Mouse (Mus musculus): Measurements from ENCODE around the gene Pnma1. TPM values are rescaled to one million over a fixed set of nuclear protein-coding genes. Genes with fewer than 3 reads are reported as not detected.

Pnma1 gene
- polyA plus RNA-seq, 1 experiment from 2014 or later: 3.4 TPM

- Histone ChIP-seq H3K4me3 (replicated peaks) (no peak overlapping the region), H3K27me3 (no peaks in the 10 kb centered on the region), H3K9ac (no peak overlapping the region), H3K27ac (peak overlapping the region; percentile 63), H3K36me3 (replicated peaks) (peaks cover 8% of the 10 kb centered on the region), H3K9me3 (no peaks in the 10 kb centered on the region), H3K4me2 (no peak overlapping the region), H3K4me1 (peaks cover 67% of the 10 kb centered on the region)
- WGBS: 81% methylated on average over 15 of the region's 15 CpGs
- no peak for ATAC-seq (ENCODE audit: low FRiP score)
These were observed 39.7 kb upstream of the Pnma1 start for GRCm38 (mm10) chr12:84187752-84188601.

- H3K36me3 ChIP-seq (replicated peaks): peaks cover 8% of the 10 kb centered on the region
- H3K4me2 ChIP-seq: no peak overlapping the region
- 75% methylated on average over 5 of the region's 5 CpGs for WGBS
- H3K9ac ChIP-seq: no peak overlapping the region
- H3K4me1 ChIP-seq: peaks cover 62% of the 10 kb centered on the region
- no peak overlapping the region for H3K4me3 ChIP-seq (replicated peaks)
- H3K9me3 ChIP-seq: no peaks in the 10 kb centered on the region
- ATAC-seq (ENCODE audit: low FRiP score): no peak
- H3K27me3 ChIP-seq: no peaks in the 10 kb centered on the region
- H3K27ac ChIP-seq: no peak overlapping the region
These were observed 38.7 kb upstream of the Pnma1 start for GRCm38 (mm10) chr12:84186950-84187349.

- peaks cover 62% of the 10 kb centered on the region for H3K4me1 ChIP-seq
- H3K27me3 ChIP-seq: no peaks in the 10 kb centered on the region
- no peaks in the 10 kb centered on the region for H3K9me3 ChIP-seq
- H3K4me2 ChIP-seq: no peak overlapping the region
- ATAC-seq (ENCODE audit: low FRiP score): no peak
- no peak overlapping the region for H3K27ac ChIP-seq
- 71% methylated on average over 3 of the region's 3 CpGs for WGBS
- no peak overlapping the region for H3K4me3 ChIP-seq (replicated peaks)
- H3K9ac ChIP-seq: no peak overlapping the region
- peaks cover 8% of the 10 kb centered on the region for H3K36me3 ChIP-seq (replicated peaks)
These were observed 38.2 kb upstream of the Pnma1 start for GRCm38 (mm10) chr12:84186536-84186935.

- Histone ChIP-seq H3K27me3 (no peaks in the 10 kb centered on the region), H3K36me3 (replicated peaks) (peaks cover 8% of the 10 kb centered on the region), H3K9me3 (no peaks in the 10 kb centered on the region), H3K4me3 (replicated peaks) (no peak overlapping the region), H3K27ac (peak overlapping the region; percentile 59), H3K9ac (no peak overlapping the region), H3K4me2 (no peak overlapping the region), H3K4me1 (peaks cover 62% of the 10 kb centered on the region)
- ATAC-seq (ENCODE audit: low FRiP score): no peak
- 67% methylated on average over 6 of the region's 6 CpGs for WGBS
These were observed 37.3 kb upstream of the Pnma1 start for GRCm38 (mm10) chr12:84185547-84185946.

GRCm38 (mm10) chr12:84184979-84185378 is 36.7 kb upstream of the Pnma1 start:
- ATAC-seq (ENCODE audit: low FRiP score): no peak
- Histone ChIP-seq H3K9ac (no peak overlapping the region), H3K36me3 (replicated peaks) (peaks cover 8% of the 10 kb centered on the region), H3K4me2 (no peak overlapping the region), H3K4me1 (peaks cover 62% of the 10 kb centered on the region), H3K27me3 (no peaks in the 10 kb centered on the region), H3K4me3 (replicated peaks) (no peak overlapping the region), H3K27ac (peak overlapping the region; percentile 54), H3K9me3 (no peaks in the 10 kb centered on the region)
- WGBS: 84% methylated on average over 5 of the region's 5 CpGs

GRCm38 (mm10) chr12:84181999-84182398 is 33.7 kb upstream of the Pnma1 start:
- peaks cover 8% of the 10 kb centered on the region for H3K36me3 ChIP-seq (replicated peaks)
- no peaks in the 10 kb centered on the region for H3K9me3 ChIP-seq
- H3K4me2 ChIP-seq: no peak overlapping the region
- no peaks in the 10 kb centered on the region for H3K27me3 ChIP-seq
- ATAC-seq (ENCODE audit: low FRiP score): no peak
- H3K4me1 ChIP-seq: peaks cover 57% of the 10 kb centered on the region
- H3K9ac ChIP-seq: no peak overlapping the region
- 77% methylated on average over 6 of the region's 6 CpGs for WGBS
- peak overlapping the region; percentile 88 for H3K27ac ChIP-seq
- H3K4me3 ChIP-seq (replicated peaks): no peak overlapping the region

- H3K27me3 ChIP-seq: no peaks in the 10 kb centered on the region
- H3K9ac ChIP-seq: no peak overlapping the region
- H3K36me3 ChIP-seq (replicated peaks): no peaks in the 10 kb centered on the region
- no peaks in the 10 kb centered on the region for H3K9me3 ChIP-seq
- 68% methylated on average over 8 of the region's 8 CpGs for WGBS
- peak overlapping the region; percentile 88 for H3K27ac ChIP-seq
- H3K4me2 ChIP-seq: peak overlapping the region; percentile 32
- ATAC-seq (ENCODE audit: low FRiP score): peak; percentile 83
- H3K4me1 ChIP-seq: peaks cover 62% of the 10 kb centered on the region
- H3K4me3 ChIP-seq (replicated peaks): no peak overlapping the region
These were observed 32.6 kb upstream of the Pnma1 start for GRCm38 (mm10) chr12:84180701-84181435.

GRCm38 (mm10) chr12:84180090-84180489 is 31.8 kb upstream of the Pnma1 start:
- no peak for ATAC-seq (ENCODE audit: low FRiP score)
- H3K27ac ChIP-seq: peak overlapping the region; percentile 43
- H3K4me1 ChIP-seq: peaks cover 65% of the 10 kb centered on the region
- no peaks in the 10 kb centered on the region for H3K9me3 ChIP-seq
- H3K27me3 ChIP-seq: no peaks in the 10 kb centered on the region
- H3K9ac ChIP-seq: no peak overlapping the region
- 82% methylated on average over 3 of the region's 3 CpGs for WGBS
- H3K4me2 ChIP-seq: no peak overlapping the region
- H3K36me3 ChIP-seq (replicated peaks): no peaks in the 10 kb centered on the region
- H3K4me3 ChIP-seq (replicated peaks): no peak overlapping the region

GRCm38 (mm10) chr12:84178652-84179445 is 30.6 kb upstream of the Pnma1 start:
- Histone ChIP-seq H3K4me1 (peaks cover 70% of the 10 kb centered on the region), H3K9me3 (no peaks in the 10 kb centered on the region), H3K9ac (no peak overlapping the region), H3K4me2 (no peak overlapping the region), H3K27me3 (no peaks in the 10 kb centered on the region), H3K4me3 (replicated peaks) (no peak overlapping the region), H3K27ac (no peak overlapping the region), H3K36me3 (replicated peaks) (peaks cover 3% of the 10 kb centered on the region)
- 71% methylated on average over 10 of the region's 10 CpGs for WGBS
- ATAC-seq (ENCODE audit: low FRiP score): no peak

GRCm38 (mm10) chr12:84178052-84178451 is 29.8 kb upstream of the Pnma1 start:
- 62% methylated on average over 1 of the region's 1 CpGs for WGBS
- no peak overlapping the region for H3K4me2 ChIP-seq
- H3K4me3 ChIP-seq (replicated peaks): no peak overlapping the region
- peaks cover 70% of the 10 kb centered on the region for H3K4me1 ChIP-seq
- ATAC-seq (ENCODE audit: low FRiP score): no peak
- H3K9ac ChIP-seq: no peak overlapping the region
- no peak overlapping the region for H3K27ac ChIP-seq
- H3K36me3 ChIP-seq (replicated peaks): peaks cover 11% of the 10 kb centered on the region
- H3K9me3 ChIP-seq: no peaks in the 10 kb centered on the region
- H3K27me3 ChIP-seq: no peaks in the 10 kb centered on the region

- peaks cover 69% of the 10 kb centered on the region for H3K4me1 ChIP-seq
These were observed 28.8 kb upstream of the Pnma1 start for GRCm38 (mm10) chr12:84176886-84177765.

More at GRCm38 (mm10) chr12:84176886-84177765, 28.8 kb upstream of the Pnma1 start:
- no peaks in the 10 kb centered on the region for H3K9me3 ChIP-seq
- H3K27ac ChIP-seq: peak overlapping the region; percentile 94
- H3K4me2 ChIP-seq: peak overlapping the region; percentile 73
- H3K4me3 ChIP-seq (replicated peaks): no peak overlapping the region
- no peak for ATAC-seq (ENCODE audit: low FRiP score)
- peak overlapping the region; percentile 72; the same call in 1 of the 2 replicates for H3K9ac ChIP-seq
- WGBS: 37% methylated on average over 6 of the region's 6 CpGs
- H3K36me3 ChIP-seq (replicated peaks): peaks cover 19% of the 10 kb centered on the region
- H3K27me3 ChIP-seq: no peaks in the 10 kb centered on the region
